ENCODE assay signal across 16 mouse cellular contexts in the genomic region with DNA sequence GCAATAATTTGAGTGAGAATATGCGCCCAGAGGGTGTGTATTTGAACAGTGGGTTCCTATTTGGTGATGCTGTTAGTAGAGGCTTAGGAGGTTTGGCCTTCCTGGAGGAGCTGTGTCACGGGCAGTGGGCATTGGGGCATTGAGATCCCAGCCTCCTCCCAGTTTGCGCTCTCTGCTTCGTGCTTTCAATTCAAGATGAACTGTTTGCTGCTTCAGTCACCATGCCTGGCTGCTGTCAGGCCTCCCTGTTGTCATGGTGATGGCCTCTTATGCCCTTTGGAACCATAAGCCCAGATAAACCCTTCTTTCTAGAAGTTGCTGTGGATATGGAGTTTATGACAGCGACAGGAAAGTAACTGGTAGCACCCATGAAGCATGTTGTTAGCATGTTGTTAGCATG. TPM values are rescaled to one million over a fixed set of nuclear protein-coding genes. Genes with fewer than 3 reads are reported as not detected.
DNase-seq lines count a peak whose midpoint lies in the region; ATAC-seq lines count a peak whose summit lies in the region.
"Had no signal": no experiment of that assay in that cellular context is flagged by ENCODE, and none has a peak within 500 bp of the region (broad histone marks: within the 10 kb centered on the region; RNA-seq: fewer than 3 reads in every experiment).

No protein-coding gene starts in this region.

- 60% methylated on average over 5 of the region's 5 CpGs for WGBS in forebrain, embryonic 16.5 days
- WGBS in intestine, embryonic 16.5 days = 46% methylated on average over 5 of the region's 5 CpGs

- no peak overlapping the region for H3K4me2 ChIP-seq in forebrain, embryonic 16.5 days (ENCODE audit: low read length)
- no peak overlapping the region for H3K4me2 ChIP-seq in intestine, embryonic 16.5 days (ENCODE audit: low read depth, low read length)
- H3K4me2 ChIP-seq: embryonic facial prominence, embryonic 12.5 days; liver, embryonic 15.5 days had no signal

- no peaks in the 10 kb centered on the region for H3K36me3 ChIP-seq in forebrain, embryonic 16.5 days (ENCODE audit: control insufficient read depth, insufficient read depth)
- no peaks in the 10 kb centered on the region for H3K36me3 ChIP-seq in intestine, embryonic 16.5 days (ENCODE audit: control insufficient read depth, insufficient read depth, low read length)
- H3K36me3 ChIP-seq: embryonic facial prominence, embryonic 12.5 days; liver, embryonic 15.5 days had no signal

- no peak overlapping the region for H3K4me3 ChIP-seq in forebrain, embryonic 16.5 days (replicated peaks; ENCODE audit: low read length)
- no peak overlapping the region for H3K4me3 ChIP-seq in intestine, embryonic 16.5 days (ENCODE audit: low read length)
- H3K4me3 ChIP-seq: embryonic facial prominence, embryonic 12.5 days; layer of hippocampus, adult 2 months; liver, embryonic 15.5 days had no signal

- no peaks in the 10 kb centered on the region for H3K27me3 ChIP-seq in forebrain, embryonic 16.5 days (replicated peaks; ENCODE audit: control insufficient read depth, insufficient read depth, low read length)
- H3K27me3 ChIP-seq in intestine, embryonic 16.5 days (replicated peaks; ENCODE audit: control insufficient read depth, insufficient read depth, low read length) = no peaks in the 10 kb centered on the region
- H3K27me3 ChIP-seq: embryonic facial prominence, embryonic 12.5 days; liver, embryonic 15.5 days had no signal

- peaks cover 14% of the 10 kb centered on the region for H3K4me1 ChIP-seq in forebrain, embryonic 16.5 days (replicated peaks; ENCODE audit: control insufficient read depth, insufficient read depth, low read length)
- H3K4me1 ChIP-seq in intestine, embryonic 16.5 days (ENCODE audit: control insufficient read depth, insufficient read depth, low read length) = 0 out of 2 replicates have a peak, but pooled peaks cover 3% of the 10 kb centered on the region
- H3K4me1 ChIP-seq: liver, embryonic 15.5 days had no signal

- DNase-seq in adipocyte (ENCODE audit: low spot score) = peak; percentile 18
- peak; percentile 38 for DNase-seq in neural tube, embryonic 10.5 days (ENCODE audit: extremely low spot score, low spot score)
- no peak for DNase-seq in lung, postnatal 25 days (ENCODE audit: low spot score)
- DNase-seq in cerebellum, postnatal 36 days = no peak
- DNase-seq in left cerebral cortex, adult 9 months (ENCODE audit: low spot score in 2 of 2) = no peak
- no peak for DNase-seq in urinary bladder, postnatal 25 days (ENCODE audit: low spot score)
- DNase-seq: B cell, adult 2 months; cerebellum, adult 8-10 months; heart, postnatal 10 days; kidney, adult 8-10 months; right cerebral cortex, postnatal 14 days had no signal

- 0 out of 2 replicates have a peak, but pooled peaks have one; percentile 4 for ATAC-seq in forebrain, embryonic 16.5 days
- peak; percentile 81 for ATAC-seq in intestine, embryonic 16.5 days

- H3K9me3 ChIP-seq in forebrain, embryonic 16.5 days (ENCODE audit: control insufficient read depth, low read length) = no peaks in the 10 kb centered on the region
- H3K9me3 ChIP-seq in intestine, embryonic 16.5 days (ENCODE audit: control insufficient read depth, low read length) = no peaks in the 10 kb centered on the region
- H3K9me3 ChIP-seq: embryonic facial prominence, embryonic 12.5 days; liver, embryonic 15.5 days had no signal

- no peak overlapping the region for H3K9ac ChIP-seq in forebrain, embryonic 16.5 days (replicated peaks; ENCODE audit: low read depth, low read length)
- H3K9ac ChIP-seq in intestine, embryonic 16.5 days (ENCODE audit: low read depth, low read length) = no peak overlapping the region
- H3K9ac ChIP-seq: embryonic facial prominence, embryonic 12.5 days; liver, embryonic 15.5 days had no signal

- no peak overlapping the region for H3K27ac ChIP-seq in forebrain, embryonic 16.5 days (ENCODE audit: low read length)
- H3K27ac ChIP-seq in intestine, embryonic 16.5 days (ENCODE audit: low read length) = no peak overlapping the region
- H3K27ac ChIP-seq: embryonic facial prominence, embryonic 12.5 days; layer of hippocampus, adult 2 months; liver, embryonic 15.5 days had no signal

RNA-seq across cellular contexts. Expression of a gene that starts 40.5 kb away (rescaled TPM):
- polyA plus RNA-seq in forebrain, embryonic 16.5 days (2015; fragmentation: Nextera tagmentation; extraction: Ambion mirVana) = 0.84 and 1.7 TPM in 2 replicates
- polyA plus RNA-seq in intestine, embryonic 16.5 days (2015; fragmentation: Nextera tagmentation; extraction: Ambion mirVana) = 6.1 and 6.5 TPM in 2 replicates

Comparison
In these comparisons a context has a peak if more than half of its experiments do, and no peak if none do; other contexts are left out.
1. DNase-seq: peak in adipocyte (single experiment) and neural tube, embryonic 10.5 days (single experiment); none in lung, postnatal 25 days (single experiment), cerebellum, postnatal 36 days (0 of 2), left cerebral cortex, adult 9 months (0 of 2) and urinary bladder, postnatal 25 days (single experiment).